Mouse (Mus musculus) gastrocnemius, adult 8-10 months (tissue): ENCODE measurements around the gene Crim1. TPM values are rescaled to one million over a fixed set of nuclear protein-coding genes. Genes with fewer than 3 reads are reported as not detected.
A peak's percentile ranks its signal among the peaks of the same experiment; 100 is the strongest.

Source experiments
- DNase-seq, 2 experiments: peaks; one replicate each; pipeline ENCODE4 v3.0.0; 2022; ENCODE audit warnings: low spot score in 2 of 2
- total RNA-seq, 4 experiments: library from RNA; stranded (reverse); gene quantifications; 2 replicates each; pipeline ENCODE4 v1.2.4; 2022

The Crim1 gene
- total RNA-seq, 4 experiments from 2014 or later, result 57.1 to 90.0 (median 73.6) TPM

DNA sequence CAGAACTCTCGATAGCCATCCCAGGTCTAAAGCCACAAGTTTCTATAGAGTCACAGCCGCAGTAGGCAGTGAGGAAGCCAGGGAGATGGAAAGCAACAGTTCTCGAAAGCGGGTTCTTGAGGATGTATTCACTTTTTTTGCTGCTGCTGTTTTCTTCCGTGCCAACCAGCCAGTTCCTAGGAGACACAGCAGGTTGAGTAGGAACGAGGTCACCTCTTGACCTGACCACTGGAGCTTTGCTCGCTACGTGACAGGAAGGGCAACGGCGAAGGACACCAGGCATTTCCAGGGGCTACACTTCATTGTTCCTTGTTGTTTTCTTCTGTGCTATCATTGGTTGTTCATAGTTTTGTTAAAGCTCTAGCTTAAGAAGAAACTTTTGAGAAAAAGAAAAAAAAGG, 174.7 kb downstream of the Crim1 start:
- no peak for DNase-seq

DNA sequence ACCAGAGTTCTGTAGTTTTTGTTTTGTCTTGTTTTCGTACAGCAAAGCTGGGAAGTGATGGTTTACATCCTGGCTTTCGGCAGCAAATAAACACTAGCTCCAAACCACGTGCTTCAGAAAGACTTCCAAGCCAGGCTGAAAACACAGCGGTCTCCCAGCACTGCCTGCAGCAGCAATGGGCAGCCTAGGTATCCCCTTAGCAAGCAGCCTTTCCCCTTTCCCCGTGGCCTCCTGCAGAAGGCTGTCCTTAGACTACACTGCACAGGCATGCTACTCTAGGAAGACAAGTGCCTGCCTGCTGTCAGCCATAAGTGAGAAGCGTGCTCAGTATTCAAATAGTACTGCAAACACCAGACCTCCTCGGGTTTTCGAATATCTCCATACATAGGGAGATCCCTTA, 176.5 kb downstream of the Crim1 start:
- DNase-seq, result no peak

DNA sequence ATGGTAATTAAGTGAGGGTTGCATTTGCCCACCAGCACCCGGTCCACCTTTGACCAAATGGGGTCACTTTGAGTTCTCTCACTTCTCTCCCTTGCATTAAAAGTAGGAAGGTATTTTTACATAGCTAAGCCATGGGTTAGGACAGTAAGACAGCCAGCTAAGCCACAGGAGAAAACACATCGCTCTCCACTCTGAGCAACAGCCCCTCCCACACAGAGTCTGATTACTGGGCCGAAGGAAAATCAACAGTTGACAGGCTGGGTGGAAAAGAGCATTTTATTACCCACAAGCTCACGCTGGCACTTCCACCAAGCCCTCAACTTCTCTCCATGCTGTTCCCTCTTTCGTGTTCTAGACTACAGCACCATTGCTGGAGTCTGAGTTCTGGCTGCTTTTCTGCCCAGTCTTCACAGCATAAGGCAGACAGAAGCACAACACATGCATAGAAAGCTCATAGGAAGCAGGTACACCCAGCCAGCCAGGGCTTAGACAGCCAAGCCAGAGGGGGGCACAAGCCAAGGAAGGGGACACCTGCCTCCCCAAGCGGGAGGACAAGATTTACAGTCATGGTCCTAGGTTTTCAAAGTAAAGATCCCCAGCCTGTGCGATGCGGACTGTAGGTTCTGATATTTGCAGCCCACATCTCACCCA, 179.2 kb downstream of the Crim1 start:
- no peak for DNase-seq

GRCm38 (mm10) chr17:78379730-78380245, 179.7 kb downstream of the Crim1 start:
- DNase-seq, result no peak

GRCm38 (mm10) chr17:78382321-78382720, 182.3 kb downstream of the Crim1 start:
- no peak for DNase-seq

DNA sequence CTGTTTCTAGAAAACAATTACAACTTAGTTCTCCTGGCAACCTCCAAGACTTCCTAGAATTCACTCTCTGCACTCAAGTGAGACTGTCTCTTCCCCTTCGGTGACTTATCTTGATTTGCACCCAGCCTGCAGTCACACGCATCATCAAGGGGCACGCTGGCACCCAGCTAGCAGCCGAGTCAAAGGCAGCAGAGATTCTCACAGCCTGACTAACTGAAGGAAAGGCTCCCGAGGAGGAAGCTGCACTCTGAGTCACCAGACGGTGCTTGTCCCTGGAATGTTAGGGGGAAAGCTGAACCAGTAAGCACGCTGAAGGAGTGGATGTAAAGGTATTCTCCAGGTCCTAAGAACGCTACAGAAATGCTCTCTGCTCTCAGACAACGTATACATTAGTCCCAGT, 187.6 kb downstream of the Crim1 start:
- no peak for DNase-seq

DNA sequence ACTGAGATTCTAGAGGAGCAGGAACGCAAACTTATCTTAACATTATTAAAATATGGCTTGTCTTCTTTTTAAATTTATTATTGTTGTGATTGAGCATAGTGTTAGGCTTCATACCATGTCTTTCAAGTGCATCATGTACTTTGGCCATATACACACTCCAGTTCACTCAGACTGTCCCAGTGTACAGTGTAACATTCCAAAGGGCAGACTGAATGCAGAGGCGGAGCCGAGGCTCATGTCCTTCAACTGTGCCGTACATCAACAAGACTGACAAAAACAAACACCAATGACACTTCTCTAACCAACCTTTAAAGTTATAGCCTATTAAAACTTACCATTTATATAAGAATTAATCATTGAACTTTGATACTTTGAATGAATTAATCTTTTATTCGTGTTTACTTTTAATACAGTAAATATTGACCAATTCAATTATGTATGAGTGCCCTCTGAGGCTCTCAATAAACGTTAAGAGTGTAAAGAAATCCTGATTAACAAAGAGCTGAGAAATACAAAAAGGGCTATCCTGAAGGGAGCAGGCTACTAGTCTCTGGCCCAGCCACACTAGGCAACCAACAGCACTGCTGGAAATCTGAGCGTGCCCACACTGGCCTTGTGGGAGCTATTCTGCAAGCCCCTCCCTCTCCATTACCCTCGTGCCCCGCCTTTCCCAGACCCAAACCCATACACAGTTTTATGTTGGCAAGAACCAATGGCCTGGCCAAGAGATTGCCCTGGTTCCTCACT, 188.2 kb downstream of the Crim1 start:
- no peak for DNase-seq

GRCm38 (mm10) chr17:78389573-78389972, 189.5 kb downstream of the Crim1 start:
- no peak for DNase-seq

- DNase-seq, result no peak
These were observed 192.5 kb downstream of the Crim1 start for GRCm38 (mm10) chr17:78392401-78393087.

DNA sequence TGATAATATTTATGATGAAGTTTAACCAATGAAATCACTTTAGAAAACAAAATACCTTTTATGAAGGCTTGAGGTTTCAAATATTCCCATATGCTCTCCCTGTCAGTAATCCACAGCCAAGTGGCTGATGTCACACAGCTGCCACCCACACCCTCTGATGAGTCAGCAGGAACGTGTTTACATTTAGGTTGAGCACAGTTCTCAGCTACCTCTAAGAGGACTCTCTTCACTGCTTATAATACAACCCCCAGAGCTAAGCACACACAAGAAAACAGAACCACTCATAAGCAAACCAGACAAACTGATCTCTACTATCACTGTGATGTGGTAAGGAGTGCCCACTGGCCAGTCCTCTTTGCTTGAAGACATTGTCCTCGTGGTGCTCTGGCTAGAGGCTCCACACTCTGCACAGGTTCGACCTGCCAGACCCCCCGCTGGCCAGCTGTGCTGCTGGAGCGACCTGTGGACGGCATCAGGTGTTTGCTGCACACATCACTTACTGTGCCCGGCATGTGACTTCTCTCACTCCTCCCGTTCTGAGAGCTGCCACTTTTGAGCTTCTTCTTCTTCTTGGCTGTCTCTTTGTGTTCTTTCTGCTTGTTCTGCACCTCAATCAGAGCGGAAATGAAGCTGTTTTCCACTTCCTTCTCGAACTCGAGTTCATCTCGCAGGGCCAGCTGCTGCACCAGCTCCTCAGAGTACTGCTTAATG, 200.2 kb downstream of the Crim1 start:
- no peak for DNase-seq

GRCm38 (mm10) chr17:78401311-78401710, 201.3 kb downstream of the Crim1 start:
- DNase-seq, result no peak

DNA sequence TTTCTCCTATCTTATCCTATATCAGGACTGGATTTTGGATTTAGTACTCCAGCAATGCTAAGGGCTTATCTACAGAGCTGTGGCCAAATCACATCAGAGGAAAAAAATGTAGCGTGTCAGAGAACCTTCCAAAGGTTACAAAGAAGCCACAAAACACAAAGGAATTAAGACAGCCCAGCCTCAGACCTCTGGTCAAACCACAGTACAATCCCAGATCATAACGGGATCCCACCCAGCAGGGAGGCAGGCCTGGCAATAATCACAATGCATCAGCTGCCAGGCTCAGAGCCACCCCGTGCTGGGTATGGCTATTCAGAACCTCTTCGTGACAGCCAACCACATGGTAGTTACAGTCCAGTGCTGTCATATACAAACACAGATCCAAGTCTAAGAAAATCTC, 201.7 kb downstream of the Crim1 start:
- no peak for DNase-seq

DNA sequence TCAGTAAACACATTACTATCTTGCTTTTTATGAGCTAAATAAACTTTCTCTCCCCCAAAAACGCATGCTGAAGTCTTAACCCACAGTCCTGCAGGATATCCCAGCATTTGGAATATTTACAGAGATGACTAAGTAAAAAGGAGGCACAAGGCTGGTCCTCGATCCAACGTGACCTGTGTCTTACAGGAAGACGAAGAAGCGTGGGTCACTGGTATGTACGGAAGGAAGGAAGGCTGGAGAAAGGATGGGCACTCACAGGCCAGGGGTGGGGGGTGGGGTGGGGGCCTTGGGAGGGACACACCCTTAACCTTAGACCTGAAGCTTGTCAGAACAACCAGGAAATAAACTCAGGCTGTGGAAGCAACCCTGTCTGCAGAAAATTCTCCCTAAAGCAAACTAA, 202.1 kb downstream of the Crim1 start:
- DNase-seq, result no peak

DNA sequence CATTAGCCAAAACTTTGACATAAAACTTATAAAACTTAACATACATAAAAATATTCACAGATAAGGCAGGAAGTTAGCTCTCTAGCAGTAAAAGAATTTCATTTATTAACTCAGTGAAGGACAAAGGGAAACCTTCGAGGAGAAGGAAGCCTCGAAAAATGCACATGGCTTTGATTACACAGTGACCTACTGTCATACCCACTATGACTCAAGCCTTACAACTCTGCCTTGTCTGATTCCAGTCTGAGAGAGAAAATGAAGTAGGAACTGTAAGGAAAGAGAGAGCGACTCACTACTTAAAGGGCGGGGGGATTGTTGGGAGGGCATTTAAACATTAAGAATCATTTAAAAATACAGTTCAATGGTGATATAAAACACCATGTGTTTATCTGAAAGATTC, 203.2 kb downstream of the Crim1 start:
- DNase-seq, result no peak

GRCm38 (mm10) chr17:78403804-78404203, 203.8 kb downstream of the Crim1 start:
- DNase-seq, result no peak

DNA sequence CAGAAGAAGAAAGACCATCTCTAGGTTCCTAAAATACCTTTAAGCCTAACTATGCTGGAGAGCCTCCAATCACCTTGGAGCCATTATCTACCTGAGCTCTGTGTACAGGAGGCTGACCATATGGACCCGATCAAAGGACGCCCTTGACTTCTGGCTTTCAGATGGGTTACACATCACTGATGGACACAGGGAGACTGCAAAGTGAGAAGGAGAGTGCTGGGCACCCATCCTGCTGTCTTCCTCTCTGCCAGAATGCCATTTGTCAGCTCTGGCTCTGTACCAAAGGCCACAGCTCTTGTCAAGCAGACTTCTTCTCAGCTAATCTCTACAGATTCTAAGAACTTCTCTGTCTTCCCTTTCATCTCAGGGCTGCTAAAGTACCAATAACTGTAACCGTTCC, 205.3 kb downstream of the Crim1 start:
- peak in 1 of 2 experiments; percentile 50 for DNase-seq

GRCm38 (mm10) chr17:78406854-78407253, 206.8 kb downstream of the Crim1 start:
- DNase-seq, result no peak

DNA sequence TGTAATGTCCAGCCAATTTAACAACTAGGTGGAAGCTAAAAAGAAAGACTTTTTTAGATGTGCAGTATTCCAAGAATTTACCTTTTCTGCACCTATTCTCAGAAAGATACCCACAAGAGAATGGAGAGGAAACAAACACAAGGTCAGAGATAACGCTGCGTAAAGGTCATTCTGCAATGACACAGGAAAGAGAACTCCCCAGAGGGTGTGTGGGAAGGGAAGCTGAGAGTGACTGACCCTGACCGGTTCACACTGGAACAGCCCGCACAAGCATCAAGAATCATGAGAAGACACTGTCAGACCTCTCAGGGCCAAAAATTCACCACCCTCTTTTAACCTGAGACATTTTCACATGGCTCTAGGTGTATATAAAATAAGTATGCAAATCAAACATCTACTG, 207.5 kb downstream of the Crim1 start:
- no peak for DNase-seq

GRCm38 (mm10) chr17:78408386-78408785, 208.3 kb downstream of the Crim1 start:
- DNase-seq, result no peak

DNA sequence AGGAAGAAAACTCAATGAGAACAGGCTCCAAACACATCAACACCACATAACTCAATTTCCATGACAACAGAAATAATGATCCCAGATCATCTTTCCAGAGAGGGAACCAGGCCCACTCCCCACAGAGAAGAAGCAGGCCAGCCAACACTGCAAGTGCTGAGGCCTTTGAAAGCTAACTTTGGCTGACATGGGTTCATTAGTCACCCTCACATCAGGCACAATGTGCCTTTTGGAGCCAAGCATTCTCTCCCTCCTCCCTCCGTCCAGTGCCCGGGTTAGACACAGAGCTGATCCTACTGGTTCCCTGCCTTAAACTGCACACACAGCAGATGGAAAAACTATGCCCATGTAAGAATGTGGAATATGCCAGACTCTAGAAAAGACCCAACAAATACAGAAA, 209.9 kb downstream of the Crim1 start:
- DNase-seq, result no peak

DNA sequence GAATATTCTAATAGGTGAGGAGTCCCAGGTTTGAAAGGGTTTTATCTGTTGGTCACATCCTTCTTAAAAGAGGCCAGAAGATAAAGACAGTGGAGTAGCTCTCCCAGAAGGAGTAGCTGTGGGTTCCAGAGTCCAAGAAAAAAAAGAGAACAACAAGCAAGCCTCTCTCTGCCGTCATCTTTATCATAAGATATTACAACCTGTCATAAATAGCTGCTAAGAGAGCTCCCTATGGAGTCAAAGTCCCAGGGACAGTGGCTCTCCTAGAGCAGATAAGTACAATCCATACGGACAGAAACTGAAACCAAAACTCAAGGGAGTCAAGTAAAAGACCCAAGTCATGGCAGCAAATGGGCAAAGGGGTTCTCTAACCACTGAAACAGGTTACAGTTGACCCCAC, 215.2 kb downstream of the Crim1 start:
- DNase-seq, result no peak
